Mouse (Mus musculus) urinary bladder, postnatal 25 days (tissue): ENCODE measurements around the gene Tmem200c.

ENCODE experiments used
- DNase-seq: peaks from one replicate; pipeline ENCODE4 v3.0.0; 2022; ENCODE audit warnings: low spot score

Tmem200c gene

GRCm38 (mm10) chr17:68826323-68826722, at the start of gene Tmem200c:
Gene Tmem200c (plus strand): TSS chr17:68826623.
- DNase-seq = no peak

- no peak for DNase-seq
Observed at GRCm38 (mm10) chr17:68793741-68794140, 32.7 kb upstream of the Tmem200c start.

- no peak for DNase-seq
Observed at GRCm38 (mm10) chr17:68836655-68837012, 10.2 kb downstream of the Tmem200c start.

- DNase-seq = no peak
Observed at GRCm38 (mm10) chr17:68837013-68837858, 10.8 kb downstream of the Tmem200c start.

- DNase-seq = no peak
Observed at GRCm38 (mm10) chr17:68837859-68838194, 11.4 kb downstream of the Tmem200c start.

GRCm38 (mm10) chr17:68839888-68840571, 13.6 kb downstream of the Tmem200c start:
- DNase-seq = no peak

GRCm38 (mm10) chr17:68840572-68840939, 14.1 kb downstream of the Tmem200c start:
- DNase-seq = no peak

- peak; percentile 54 for DNase-seq
Observed at GRCm38 (mm10) chr17:68841097-68841891, 14.9 kb downstream of the Tmem200c start.

GRCm38 (mm10) chr17:68841892-68842252, 15.4 kb downstream of the Tmem200c start:
- no peak for DNase-seq

- no peak for DNase-seq
Observed at GRCm38 (mm10) chr17:68845931-68846330, 19.5 kb downstream of the Tmem200c start.

- DNase-seq = no peak
Observed at GRCm38 (mm10) chr17:68848739-68849138, 22.3 kb downstream of the Tmem200c start.

- DNase-seq = no peak
Observed at GRCm38 (mm10) chr17:68852171-68852966, 25.9 kb downstream of the Tmem200c start.

GRCm38 (mm10) chr17:68864175-68864574, 37.8 kb downstream of the Tmem200c start:
- no peak for DNase-seq

GRCm38 (mm10) chr17:68868439-68868838, 42.0 kb downstream of the Tmem200c start:
- no peak for DNase-seq

- DNase-seq = no peak
Observed at GRCm38 (mm10) chr17:68874021-68874420, 47.6 kb downstream of the Tmem200c start.

- DNase-seq = no peak
Observed at GRCm38 (mm10) chr17:68875251-68875650, 48.8 kb downstream of the Tmem200c start.

- no peak for DNase-seq
Observed at GRCm38 (mm10) chr17:68875917-68876495, 49.6 kb downstream of the Tmem200c start.

GRCm38 (mm10) chr17:68881725-68882524, 55.5 kb downstream of the Tmem200c start:
- DNase-seq = peak; percentile 35

- DNase-seq = no peak
Observed at GRCm38 (mm10) chr17:68883474-68884083, 57.2 kb downstream of the Tmem200c start.

- DNase-seq = no peak
Observed at GRCm38 (mm10) chr17:68890672-68891071, 64.2 kb downstream of the Tmem200c start.
